Mouse (Mus musculus): ENCODE data around the gene Tmem179b.

The Tmem179b gene

DNA sequence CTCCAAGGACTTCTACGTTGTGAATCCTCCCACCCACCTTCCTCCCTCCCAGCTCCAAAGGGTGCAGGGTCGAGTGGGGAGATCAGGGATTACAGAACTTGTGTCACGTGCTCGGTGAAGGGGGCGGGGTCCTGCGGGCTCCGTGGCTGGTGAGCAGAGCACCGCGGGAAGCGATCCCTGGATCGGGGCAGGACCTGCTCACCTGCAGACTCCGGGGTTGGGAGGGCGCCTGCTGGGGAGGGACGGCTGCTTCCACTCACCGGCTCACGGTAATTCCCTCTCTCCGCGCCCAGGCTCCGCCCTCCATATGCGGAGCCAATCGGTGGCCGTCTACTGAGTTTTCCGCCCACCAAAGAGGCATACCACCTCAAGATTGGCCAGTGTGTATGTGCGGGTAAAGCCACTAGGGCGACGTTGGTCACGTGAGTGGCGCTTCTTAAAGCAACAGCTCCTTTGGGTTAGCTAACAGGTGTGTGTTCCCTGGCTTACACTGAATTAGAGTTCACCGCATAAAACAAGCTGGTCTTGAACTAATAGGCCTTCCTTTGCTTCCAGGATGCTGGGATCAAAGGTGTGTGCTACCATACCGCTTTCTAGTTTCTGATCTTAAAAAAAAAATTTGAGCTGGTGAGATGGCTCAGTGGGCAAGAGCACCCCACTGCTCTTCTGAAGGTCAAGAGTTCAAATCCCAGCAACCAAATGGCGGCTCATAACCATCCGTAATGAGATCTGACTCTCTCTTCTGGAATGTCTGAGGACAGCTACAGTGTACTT lies 11.9 kb upstream of the Tmem179b start, which contains the start of gene Taf6l:
Gene Taf6l, minus strand, starts transcription at position 410 of the 774 bp plus-strand sequence.
- DNase-seq (ENCODE audit: low spot score): peak; percentile 97

DNA sequence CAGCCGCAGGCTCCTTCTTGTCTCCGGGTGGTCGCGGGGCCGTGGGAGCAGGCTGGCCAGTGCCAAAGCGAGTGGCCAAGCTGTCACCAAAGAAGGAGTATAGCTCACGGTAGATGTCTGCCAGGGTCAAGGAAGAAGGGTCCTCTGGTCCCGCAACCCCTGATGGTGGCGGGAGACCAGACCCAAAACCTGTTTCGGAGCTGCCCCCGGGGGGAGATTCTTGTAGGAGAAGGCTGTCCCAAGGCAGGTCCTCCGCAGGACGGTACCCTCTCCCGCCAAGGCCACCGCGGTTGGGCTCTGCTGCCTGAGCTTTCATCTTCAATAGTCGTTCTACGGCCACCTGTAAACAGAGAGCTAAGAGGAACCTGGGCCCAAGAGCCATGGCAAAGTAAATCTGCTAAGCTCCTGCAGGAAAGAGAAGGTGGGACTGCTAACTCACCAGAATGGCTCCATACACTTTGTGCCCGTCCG lies 719 bp upstream of the Tmem179b start:
- no peak for DNase-seq (ENCODE audit: low spot score)

DNA sequence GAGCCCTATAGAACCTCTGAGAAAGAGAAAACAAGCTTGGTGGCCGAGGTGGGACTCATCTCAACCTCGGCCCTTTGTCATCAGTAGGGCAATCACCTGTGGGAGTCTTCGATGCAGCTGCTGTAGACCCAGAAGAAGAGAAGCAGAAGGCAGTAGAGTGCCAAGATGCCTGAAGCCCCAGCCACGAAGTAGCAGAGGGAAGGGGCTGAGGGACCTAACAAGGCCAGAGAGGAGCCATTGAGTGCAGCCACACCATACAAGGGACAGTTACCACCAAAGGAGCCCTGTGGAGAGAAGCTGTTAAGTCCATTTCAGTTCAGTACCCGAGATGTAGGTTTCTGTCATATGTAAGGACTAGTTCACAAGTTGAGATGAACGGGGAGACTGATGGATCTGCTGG lies 858 bp downstream of the Tmem179b start:
- no peak for DNase-seq (ENCODE audit: low spot score)

DNA sequence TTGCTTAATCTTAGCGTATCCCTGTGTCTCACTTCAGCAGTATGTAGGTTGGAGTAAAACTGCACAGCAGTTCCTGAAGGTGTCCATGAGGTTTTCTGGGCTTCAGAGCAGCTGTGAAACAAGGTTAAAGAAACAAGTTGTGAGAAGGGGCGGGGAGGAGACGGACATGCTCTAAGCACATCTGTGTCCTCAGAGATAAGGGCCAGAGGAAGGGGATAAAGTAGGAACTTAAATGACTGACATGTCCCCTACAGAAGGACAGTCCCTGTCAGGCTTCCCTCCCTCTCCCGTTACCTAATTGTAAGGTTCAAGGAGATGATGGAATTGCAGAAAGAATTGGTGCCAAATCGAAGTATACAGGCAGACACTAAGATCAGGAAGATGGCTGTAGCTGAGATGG lies 1.3 kb downstream of the Tmem179b start:
- no peak for DNase-seq (ENCODE audit: low spot score)

DNA sequence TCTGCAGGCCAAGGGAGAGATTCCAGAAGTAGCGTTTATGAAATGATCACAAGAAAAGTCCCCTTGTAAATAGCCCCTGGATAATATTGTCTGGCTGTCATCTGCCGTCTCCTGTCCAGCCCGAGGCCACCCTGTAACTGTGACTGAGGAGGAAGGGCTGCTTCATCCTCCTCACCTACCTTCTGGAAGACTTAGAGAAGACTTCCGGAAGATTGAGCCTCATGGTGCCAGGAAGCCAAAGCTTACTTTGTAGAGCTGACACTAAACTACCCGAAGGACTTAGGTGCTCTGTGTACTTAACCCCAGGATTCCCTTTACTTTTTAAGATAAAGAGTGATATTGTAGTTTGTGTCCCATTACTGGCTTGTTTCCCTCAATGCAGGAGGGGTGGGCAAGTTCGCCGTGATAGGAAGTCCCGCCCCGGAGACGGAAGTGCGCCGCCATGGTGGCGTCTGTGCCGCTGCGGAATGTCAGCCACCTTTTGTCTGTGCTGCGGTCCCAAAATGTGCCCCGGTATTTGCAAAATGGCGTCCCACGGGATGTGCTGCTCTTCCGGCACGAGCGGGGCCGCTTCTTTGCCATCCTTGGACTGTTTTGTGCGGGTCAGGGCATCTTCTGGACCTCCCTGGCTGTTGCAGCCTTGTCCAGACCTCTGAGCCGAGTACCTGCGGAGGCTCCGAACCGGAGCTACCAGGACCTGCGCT lies 3.5 kb downstream of the Tmem179b start, which contains the start of gene Tmem223:
Gene Tmem223, plus strand, starts transcription at position 430 of the 704 bp plus-strand sequence.
- DNase-seq (ENCODE audit: low spot score): no peak

DNA sequence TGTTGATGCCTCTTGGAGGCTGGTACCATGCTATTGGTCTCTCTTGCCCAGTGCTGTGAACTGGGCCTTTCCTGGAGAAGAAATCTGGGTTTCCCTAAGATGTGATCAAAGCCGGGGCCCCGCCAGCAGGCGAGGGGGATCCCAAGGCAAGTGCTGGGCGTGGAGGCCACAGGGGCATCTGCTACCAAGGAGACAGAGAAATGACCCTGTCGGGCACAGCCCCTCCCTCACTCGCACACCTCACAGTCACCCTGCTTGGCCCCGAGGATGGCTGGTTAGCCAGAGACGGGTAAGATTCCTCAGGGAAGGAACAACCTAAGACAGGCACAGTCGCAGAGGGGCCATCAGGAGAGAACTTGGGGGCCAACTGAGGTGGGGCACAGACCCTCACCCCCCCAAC lies 8.7 kb downstream of the Tmem179b start:
- DNase-seq (ENCODE audit: low spot score): no peak

DNA sequence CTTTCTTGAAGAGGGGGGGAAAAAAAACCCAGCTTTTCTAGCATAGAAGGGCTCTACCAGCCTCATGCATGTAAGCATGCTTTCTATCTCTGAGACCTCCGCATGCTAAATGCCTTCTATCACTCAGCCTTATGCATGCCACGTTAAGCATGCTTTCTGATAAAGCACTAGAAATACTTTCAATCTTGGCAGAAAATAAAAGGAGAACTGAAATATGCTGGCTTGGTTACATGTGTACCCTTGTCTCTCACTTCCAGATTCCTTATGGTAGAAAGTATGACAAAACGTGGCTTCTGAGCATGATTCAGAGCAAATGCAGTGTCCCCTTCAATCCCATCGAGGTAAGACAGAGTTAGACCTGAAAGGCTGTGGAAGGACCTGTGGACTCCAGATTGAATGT lies 11.0 kb downstream of the Tmem179b start:
- DNase-seq (ENCODE audit: low spot score): no peak

DNA sequence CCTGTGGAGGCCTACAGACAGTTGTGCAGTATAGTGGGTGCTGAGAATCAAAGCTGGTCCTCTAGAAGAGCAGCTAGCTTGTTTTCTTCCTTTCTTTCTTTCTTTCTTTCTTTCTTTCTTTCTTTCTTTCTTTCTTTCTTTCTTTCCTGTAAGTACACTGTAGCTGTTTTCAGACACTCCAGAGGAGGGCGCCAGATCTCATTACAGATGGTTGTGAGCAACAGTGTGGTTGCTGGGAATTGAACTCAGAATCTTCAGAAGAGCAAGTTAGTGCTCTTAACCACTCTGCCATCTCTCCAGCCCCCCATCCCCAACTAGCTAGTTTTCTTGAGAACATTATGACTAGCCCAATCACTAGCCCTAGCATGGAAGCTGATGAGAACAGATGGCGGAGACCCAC lies 13.5 kb downstream of the Tmem179b start:
- no peak for DNase-seq (ENCODE audit: low spot score)

DNA sequence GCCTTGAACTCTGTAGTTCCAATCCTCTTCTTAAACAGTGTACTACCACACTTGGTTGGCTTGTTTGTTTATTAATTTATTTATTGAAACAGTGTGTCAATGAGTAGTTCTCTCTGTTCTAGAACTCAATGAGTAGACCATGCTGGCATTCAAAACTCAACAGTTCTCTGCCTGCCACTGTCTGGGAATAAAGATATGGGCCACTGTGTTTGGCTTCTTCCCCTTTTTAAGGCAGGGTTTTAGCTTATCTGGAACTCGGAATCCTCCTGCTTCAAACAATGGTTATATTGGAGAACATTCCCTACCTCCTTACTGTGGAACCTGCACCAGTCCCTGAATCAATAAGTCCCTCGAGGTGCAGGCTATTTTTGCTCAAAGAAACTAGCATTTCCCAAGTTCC lies 15.4 kb downstream of the Tmem179b start:
- no peak for DNase-seq (ENCODE audit: low spot score)

DNA sequence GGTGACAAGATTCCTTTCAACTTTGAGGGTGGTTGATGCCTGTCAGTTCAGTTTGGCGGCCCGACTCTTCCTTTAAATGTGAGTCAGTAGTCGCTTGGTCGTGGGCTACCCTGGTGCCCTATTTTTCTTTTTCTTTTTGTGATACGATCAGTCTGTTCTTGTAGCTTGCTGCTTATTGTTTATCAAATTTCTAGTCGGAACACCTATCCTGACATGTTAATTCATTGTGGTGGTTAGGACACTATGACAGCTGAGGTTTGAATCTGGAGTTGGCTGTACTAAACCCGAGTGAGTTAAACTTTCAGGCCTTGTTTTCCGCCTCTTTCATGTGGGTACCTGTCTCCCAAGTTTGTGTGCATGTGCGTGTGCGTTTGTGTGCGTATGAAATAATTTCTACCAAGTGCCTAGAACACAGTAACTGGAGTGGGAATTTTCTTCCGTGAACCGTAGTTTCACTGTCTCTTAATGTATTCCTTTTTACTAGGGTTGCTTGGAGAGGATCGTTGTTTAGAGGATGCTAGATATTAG lies 16.7 kb downstream of the Tmem179b start:
- no peak for DNase-seq (ENCODE audit: low spot score)

DNA sequence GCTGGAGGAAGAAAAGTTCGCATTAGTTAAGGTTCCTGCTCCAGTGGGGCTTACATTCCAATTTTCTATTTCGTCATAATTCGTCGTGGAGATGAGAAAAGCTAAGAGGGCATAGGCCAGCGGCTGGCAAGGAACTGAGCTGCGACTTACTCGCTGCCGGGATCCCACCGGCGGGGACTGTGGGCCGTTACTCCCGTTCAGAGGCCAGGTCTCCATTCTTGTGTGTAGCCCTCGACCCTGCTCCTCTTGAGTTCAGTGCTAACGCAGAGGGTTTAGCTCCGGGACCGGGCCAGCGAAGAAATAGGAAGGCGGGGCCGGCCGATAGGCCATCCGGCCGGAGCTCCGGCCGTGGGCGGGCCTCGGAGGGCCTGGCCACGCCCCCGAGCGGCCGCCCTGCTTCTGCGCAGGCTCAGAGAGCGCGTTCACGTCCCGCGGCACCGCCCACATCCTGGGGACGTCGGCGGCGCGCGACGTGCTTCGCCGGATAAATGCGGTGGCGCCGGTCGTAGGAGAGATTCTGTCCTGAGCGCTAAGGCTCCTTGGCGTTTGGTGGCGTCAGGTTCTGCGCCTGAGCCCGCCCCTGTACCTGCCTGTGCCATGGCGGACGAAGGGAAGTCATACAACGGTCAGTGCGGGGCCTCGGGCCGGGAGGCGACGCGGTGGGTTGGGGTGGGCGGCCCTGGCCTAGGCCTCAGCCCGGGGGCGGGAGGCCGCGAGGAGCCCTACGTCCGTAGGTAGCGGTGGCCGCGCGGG lies 17.5 kb downstream of the Tmem179b start, which contains the start of gene Nxf1:
Gene Nxf1, plus strand, starts transcription at position 439 of the 753 bp plus-strand sequence.
- DNase-seq (ENCODE audit: low spot score): peak; percentile 95

DNA sequence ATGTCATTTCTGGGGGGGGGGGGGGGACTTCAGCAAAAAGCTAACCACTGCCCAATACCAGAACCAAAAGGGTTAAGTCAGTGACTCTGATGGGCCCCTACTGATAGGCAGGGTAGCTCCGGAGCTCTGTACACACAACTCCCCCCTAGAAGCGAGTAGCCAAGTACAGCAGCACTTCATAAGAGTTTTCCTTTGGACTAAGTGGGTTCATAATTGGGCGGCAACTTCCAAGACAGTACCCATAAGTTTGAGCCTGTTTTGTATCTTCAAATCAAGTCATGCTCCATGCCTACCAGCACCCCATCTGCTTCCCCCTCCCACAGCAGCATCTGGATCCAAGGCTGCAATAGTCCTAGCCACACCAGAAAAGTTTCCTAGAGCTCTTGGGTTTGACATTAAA lies 18.6 kb downstream of the Tmem179b start:
- no peak for DNase-seq (ENCODE audit: low spot score)

DNA sequence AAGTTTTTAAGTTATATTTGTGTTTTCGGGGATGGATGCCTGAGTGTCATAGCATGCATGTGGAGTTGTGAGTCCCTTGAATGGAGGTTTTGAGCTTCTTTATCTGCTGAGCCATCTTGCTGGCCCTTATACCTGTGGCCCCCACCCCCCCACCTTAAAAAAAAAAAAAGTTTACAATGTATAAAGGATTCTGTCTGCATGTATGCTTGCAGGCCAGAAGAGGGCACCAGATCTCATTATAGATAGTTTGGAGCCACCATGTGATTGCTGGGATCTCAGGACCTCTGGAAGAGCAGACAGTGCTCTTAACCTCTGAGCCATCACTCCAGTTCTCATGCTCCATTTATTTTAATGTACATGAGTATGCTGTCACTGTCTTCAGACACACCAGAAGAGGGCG lies 26.9 kb downstream of the Tmem179b start:
- no peak for DNase-seq (ENCODE audit: low spot score)

DNA sequence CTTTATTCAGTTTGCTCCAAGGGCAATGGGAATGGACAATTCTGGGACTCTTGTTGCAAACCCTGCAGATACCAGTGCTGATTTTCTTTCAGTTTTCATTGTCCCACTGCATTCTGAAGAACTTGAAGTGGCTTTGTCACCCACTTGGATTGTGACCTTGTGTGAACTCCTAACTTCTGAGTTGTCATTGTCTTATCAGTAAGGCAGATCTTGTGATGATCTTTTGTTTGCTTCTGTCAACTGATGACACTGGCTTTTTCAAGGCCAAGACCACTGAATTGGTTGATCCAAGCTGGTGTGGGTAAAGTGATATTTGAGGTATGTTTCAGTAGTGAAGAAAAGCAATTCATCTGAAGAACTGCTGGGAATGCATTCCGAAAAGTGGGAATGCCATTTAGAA lies 28.9 kb downstream of the Tmem179b start:
- no peak for DNase-seq (ENCODE audit: low spot score)

DNA sequence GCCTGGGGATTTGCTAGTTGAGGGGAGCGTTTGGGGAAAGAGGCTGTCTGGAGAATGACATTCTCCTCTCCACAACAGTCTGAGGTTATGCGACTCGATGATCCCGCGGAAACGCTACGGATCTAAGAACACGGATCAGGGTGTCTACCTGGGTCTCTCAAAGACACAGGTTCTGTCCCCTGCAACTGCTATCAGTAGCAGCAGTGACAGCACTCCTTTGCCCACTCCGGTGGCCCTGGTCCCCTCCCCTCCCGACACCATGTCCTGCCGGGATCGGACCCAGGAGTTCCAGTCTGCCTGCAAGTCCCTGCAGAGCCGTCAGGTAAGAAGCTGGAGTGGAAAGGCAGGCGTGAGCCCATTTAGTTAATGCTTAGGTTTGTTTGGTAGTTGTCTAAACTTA lies 32.1 kb downstream of the Tmem179b start:
- no peak for DNase-seq (ENCODE audit: low spot score)

DNA sequence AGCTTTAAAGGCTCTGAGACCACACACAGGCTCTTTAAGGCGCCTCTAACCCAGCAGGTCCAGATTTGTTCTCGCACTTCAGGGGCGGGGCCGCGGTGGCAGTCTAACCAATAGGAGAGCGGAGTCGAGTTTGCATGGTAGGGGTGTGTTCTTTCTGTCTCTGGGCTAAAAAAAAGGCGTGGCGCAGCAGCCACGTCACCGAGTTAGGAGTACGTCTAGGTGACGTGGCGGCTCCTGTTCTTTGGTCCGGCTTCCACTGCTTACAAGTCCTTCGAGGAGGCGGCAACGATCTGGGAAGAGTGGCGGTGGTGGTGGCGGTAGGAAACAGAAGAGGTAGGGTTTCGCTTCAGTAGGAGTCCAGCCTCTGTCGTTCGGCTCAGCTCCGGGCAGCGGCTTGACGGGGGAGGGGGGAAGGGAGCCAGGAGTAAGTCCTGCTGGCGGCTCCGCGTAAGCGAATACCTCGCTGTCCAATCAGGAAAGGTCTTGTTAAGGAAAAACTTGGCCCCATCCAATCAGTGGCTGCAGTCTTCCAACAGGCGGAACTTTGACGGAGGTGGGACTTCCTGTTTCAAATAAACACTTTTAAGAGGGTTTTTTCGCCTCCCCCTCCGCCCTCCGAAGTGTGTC lies 32.9 kb downstream of the Tmem179b start, which contains the start of gene Stx5a:
Gene Stx5a, plus strand, starts transcription at position 171 of the 627 bp plus-strand sequence.
- peak; percentile 99 for DNase-seq (ENCODE audit: low spot score)

DNA sequence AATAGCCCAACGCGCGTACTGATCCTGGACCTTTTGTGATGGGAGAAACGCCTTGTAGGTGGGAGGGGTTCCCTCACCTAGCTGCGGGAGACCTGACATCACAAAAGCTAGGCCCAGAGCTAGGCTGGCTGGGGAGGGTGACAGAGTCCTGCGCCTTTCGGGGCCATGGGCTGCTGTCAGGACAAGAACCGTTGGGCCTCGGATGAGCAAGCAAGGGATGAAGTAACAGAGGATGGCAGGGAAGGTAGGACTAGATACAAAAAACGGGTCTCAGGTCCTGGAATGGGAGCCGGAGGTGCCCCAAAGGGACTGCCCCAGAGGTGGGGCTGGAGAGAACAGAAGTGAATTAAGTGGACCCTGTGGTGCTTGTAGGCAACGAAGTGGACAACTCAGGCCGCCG lies 33.7 kb downstream of the Tmem179b start, which contains the start of gene 1700092M07Rik:
Gene 1700092M07Rik, plus strand, starts transcription at position 116 of the 400 bp plus-strand sequence.
- DNase-seq (ENCODE audit: low spot score): no peak

DNA sequence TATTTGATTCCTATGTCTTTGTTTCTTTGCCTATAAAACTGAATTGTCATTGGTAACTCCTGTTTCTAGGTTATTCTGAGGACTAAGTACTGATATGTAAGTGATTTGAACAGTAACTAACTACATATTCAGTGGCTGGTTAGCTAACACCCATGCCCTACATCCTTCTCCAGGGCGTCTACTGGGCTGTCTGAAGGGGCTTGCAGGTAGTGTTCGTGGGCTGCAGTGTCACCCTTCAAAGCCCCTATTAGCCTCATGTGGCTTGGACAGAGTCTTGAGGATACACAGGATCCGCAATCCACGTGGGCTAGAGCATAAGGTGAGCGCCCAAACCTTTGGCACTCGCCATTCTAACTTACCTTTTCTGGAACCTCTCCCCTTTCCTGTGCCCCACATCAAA lies 34.6 kb downstream of the Tmem179b start:
- no peak for DNase-seq (ENCODE audit: low spot score)

DNA sequence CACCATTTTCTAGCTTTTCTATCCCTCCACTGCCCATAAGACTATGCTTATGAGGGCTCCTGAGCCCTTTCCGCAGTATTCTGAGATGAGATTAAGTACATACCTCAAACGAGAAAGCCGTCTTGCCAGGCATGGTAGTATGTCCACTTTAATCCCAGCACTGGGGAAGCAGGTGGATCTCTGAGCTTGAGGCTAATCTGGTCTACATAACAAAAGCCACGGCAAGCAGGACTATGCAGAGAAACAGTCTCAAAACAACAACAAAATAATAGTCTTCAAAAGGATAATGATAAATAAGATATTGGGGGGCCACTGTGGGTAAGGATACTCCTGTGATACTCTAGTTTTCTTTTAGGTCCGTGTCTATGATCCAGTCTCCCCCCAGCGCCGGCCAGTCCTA lies 35.4 kb downstream of the Tmem179b start:
- no peak for DNase-seq (ENCODE audit: low spot score)

DNA sequence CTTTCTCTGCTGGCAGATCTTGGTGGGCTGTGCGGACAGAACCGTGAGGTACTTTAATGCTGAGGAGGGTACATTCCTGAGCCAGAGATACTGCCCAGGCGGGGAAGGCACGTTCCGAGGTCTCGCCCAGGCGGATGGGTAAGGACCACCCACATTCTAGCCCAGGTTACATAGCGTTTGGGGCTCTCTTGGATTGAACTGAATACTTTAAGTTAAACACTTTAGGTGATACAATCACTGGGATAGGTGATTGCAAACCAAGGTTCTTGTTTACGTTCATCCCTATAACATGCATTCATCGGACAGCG lies 38.2 kb downstream of the Tmem179b start:
- DNase-seq (ENCODE audit: low spot score): no peak

DNA sequence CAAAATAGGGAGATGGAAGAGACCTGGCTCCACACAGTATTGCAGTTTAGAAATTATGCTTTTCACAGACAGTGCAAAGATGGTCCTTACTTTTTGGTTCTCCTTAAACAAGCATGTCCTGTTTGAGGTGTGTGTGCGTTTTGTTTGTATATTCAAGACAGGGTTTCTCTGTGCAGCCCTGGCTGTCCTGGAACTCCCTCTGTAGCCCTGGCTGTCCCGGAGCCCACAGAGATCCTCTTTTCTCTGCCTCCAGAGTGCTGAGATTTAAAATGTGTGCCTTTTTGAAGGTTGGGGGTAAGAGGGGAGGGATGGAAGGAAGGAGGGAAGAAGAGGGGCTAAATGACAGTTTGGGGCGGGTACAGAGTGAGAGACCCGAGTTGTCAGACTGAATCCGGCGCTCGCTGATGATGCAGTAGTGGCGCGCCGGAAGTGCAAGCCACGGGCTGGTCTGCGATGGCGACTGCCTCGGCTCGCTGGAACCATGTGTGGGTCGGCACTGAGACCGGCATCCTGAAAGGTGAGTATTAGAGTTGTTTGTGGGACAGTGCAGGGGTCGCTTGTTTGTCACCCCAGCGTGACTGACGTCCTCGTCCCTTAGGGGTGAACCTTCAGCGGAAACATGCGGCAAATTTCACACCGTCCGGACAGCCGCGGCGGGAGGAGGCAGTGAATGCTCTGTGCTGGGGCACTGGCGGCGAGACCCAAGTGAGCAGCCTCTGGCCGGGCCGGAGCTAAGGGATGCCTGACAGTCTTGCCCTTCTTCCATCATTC lies 38.7 kb downstream of the Tmem179b start, which contains the start of gene Wdr74:
Gene Wdr74, plus strand, starts transcription at position 439 of the 771 bp plus-strand sequence.
- DNase-seq (ENCODE audit: low spot score): peak; percentile 90
